Mouse (Mus musculus): ENCODE measurements around the gene Adgrb3. TPM values are rescaled to one million over a fixed set of nuclear protein-coding genes. Genes with fewer than 3 reads are reported as not detected.
"Not testable (repeated sequence)": the region's sequence is repeated elsewhere in the genome, so short reads cannot be mapped to it uniquely, and the experiment has no call there.

Adgrb3 gene
- polyA plus RNA-seq, 1 experiment from 2014 or later = 3.0 TPM

- ATAC-seq (replicated peaks; ENCODE audit: insufficient number of reproducible peaks, low FRiP score, low TSS enrichment, low read depth) (no peak), DNase-seq (ENCODE audit: low spot score) (no peak)
- H3K4me1 ChIP-seq (ENCODE audit: control insufficient read depth, insufficient read depth, low read length) = no peaks in the 10 kb centered on the region
- no peak overlapping the region for H3K4me2 ChIP-seq (ENCODE audit: low read depth, low read length)
- H3K36me3 ChIP-seq (replicated peaks; ENCODE audit: control insufficient read depth, insufficient read depth, low read depth, low read length) = no peaks in the 10 kb centered on the region
- H3K27ac ChIP-seq (replicated peaks; ENCODE audit: low read depth, low read length) = no peak overlapping the region
- H3K9ac ChIP-seq (replicated peaks; ENCODE audit: low read length) = no peak overlapping the region
- no peaks in the 10 kb centered on the region for H3K9me3 ChIP-seq (replicated peaks; ENCODE audit: control insufficient read depth, low read length)
- no peaks in the 10 kb centered on the region for H3K27me3 ChIP-seq (ENCODE audit: control insufficient read depth, insufficient read depth, low read length)
- WGBS = 72% methylated on average over 2 of the region's 2 CpGs
- H3K4me3 ChIP-seq (ENCODE audit: low read depth, low read length) = no peak overlapping the region
These were observed 771.9 kb downstream of the Adgrb3 start for GRCm38 (mm10) chr1:25057656-25058055.

GRCm38 (mm10) chr1:25057212-25057611, 772.3 kb downstream of the Adgrb3 start:
- no peak overlapping the region for H3K4me3 ChIP-seq (ENCODE audit: low read depth, low read length)
- ATAC-seq (replicated peaks; ENCODE audit: insufficient number of reproducible peaks, low FRiP score, low TSS enrichment, low read depth) (no peak), DNase-seq (ENCODE audit: low spot score) (peak; percentile 12)
- no peaks in the 10 kb centered on the region for H3K4me1 ChIP-seq (ENCODE audit: control insufficient read depth, insufficient read depth, low read length)
- no peak overlapping the region for H3K9ac ChIP-seq (replicated peaks; ENCODE audit: low read length)
- H3K27ac ChIP-seq (replicated peaks; ENCODE audit: low read depth, low read length) = no peak overlapping the region
- 65% methylated on average over 6 of the region's 6 CpGs for whole genome bisulfite sequencing
- H3K4me2 ChIP-seq (ENCODE audit: low read depth, low read length) = no peak overlapping the region
- no peaks in the 10 kb centered on the region for H3K27me3 ChIP-seq (ENCODE audit: control insufficient read depth, insufficient read depth, low read length)
- no peaks in the 10 kb centered on the region for H3K36me3 ChIP-seq (replicated peaks; ENCODE audit: control insufficient read depth, insufficient read depth, low read depth, low read length)
- no peaks in the 10 kb centered on the region for H3K9me3 ChIP-seq (replicated peaks; ENCODE audit: control insufficient read depth, low read length)

GRCm38 (mm10) chr1:25042091-25042490, 787.4 kb downstream of the Adgrb3 start:
- H3K27ac ChIP-seq (replicated peaks; ENCODE audit: low read depth, low read length) = no peak overlapping the region
- no peak overlapping the region for H3K9ac ChIP-seq (replicated peaks; ENCODE audit: low read length)
- WGBS = 77% methylated on average over 4 of the region's 4 CpGs
- DNase-seq (ENCODE audit: low spot score) (no peak), ATAC-seq (replicated peaks; ENCODE audit: insufficient number of reproducible peaks, low FRiP score, low TSS enrichment, low read depth) (no peak)
- no peaks in the 10 kb centered on the region for H3K36me3 ChIP-seq (replicated peaks; ENCODE audit: control insufficient read depth, insufficient read depth, low read depth, low read length)
- H3K4me1 ChIP-seq (ENCODE audit: control insufficient read depth, insufficient read depth, low read length) = no peaks in the 10 kb centered on the region
- H3K4me2 ChIP-seq (ENCODE audit: low read depth, low read length) = no peak overlapping the region
- no peaks in the 10 kb centered on the region for H3K9me3 ChIP-seq (replicated peaks; ENCODE audit: control insufficient read depth, low read length)
- no peaks in the 10 kb centered on the region for H3K27me3 ChIP-seq (ENCODE audit: control insufficient read depth, insufficient read depth, low read length)
- no peak overlapping the region for H3K4me3 ChIP-seq (ENCODE audit: low read depth, low read length)

GRCm38 (mm10) chr1:25034161-25034560, 795.3 kb downstream of the Adgrb3 start:
- DNase-seq (ENCODE audit: low spot score) (no peak), ATAC-seq (replicated peaks; ENCODE audit: insufficient number of reproducible peaks, low FRiP score, low TSS enrichment, low read depth) (no peak)
- 80% methylated on average over 10 of the region's 10 CpGs for WGBS
- H3K27me3 ChIP-seq (ENCODE audit: control insufficient read depth, insufficient read depth, low read length) = no peaks in the 10 kb centered on the region
- no peak overlapping the region for H3K27ac ChIP-seq (replicated peaks; ENCODE audit: low read depth, low read length)
- no peaks in the 10 kb centered on the region for H3K4me1 ChIP-seq (ENCODE audit: control insufficient read depth, insufficient read depth, low read length)
- H3K4me3 ChIP-seq (ENCODE audit: low read depth, low read length) = no peak overlapping the region
- no peaks in the 10 kb centered on the region for H3K36me3 ChIP-seq (replicated peaks; ENCODE audit: control insufficient read depth, insufficient read depth, low read depth, low read length)
- no peaks in the 10 kb centered on the region for H3K9me3 ChIP-seq (replicated peaks; ENCODE audit: control insufficient read depth, low read length)
- H3K9ac ChIP-seq (replicated peaks; ENCODE audit: low read length) = no peak overlapping the region
- H3K4me2 ChIP-seq (ENCODE audit: low read depth, low read length) = no peak overlapping the region

- no peak overlapping the region for H3K4me3 ChIP-seq (ENCODE audit: low read depth, low read length)
- no peak overlapping the region for H3K4me2 ChIP-seq (ENCODE audit: low read depth, low read length)
- peak; percentile 38 for DNase-seq (ENCODE audit: low spot score)
- H3K9ac ChIP-seq (replicated peaks; ENCODE audit: low read length) = no peak overlapping the region
- no peaks in the 10 kb centered on the region for H3K27me3 ChIP-seq (ENCODE audit: control insufficient read depth, insufficient read depth, low read length)
- no peaks in the 10 kb centered on the region for H3K36me3 ChIP-seq (replicated peaks; ENCODE audit: control insufficient read depth, insufficient read depth, low read depth, low read length)
- H3K4me1 ChIP-seq (ENCODE audit: control insufficient read depth, insufficient read depth, low read length) = no peaks in the 10 kb centered on the region
- H3K9me3 ChIP-seq (replicated peaks; ENCODE audit: control insufficient read depth, low read length) = no peaks in the 10 kb centered on the region
- WGBS = 60% methylated on average over 8 of the region's 8 CpGs
- no peak overlapping the region for H3K27ac ChIP-seq (replicated peaks; ENCODE audit: low read depth, low read length)
- ATAC-seq (replicated peaks; ENCODE audit: insufficient number of reproducible peaks, low FRiP score, low TSS enrichment, low read depth) = no peak; the same call in 1 of the 2 replicates
These were observed 796.1 kb downstream of the Adgrb3 start for GRCm38 (mm10) chr1:25033155-25034095.

GRCm38 (mm10) chr1:25023156-25023555, 806.4 kb downstream of the Adgrb3 start:
- 84% methylated on average over 3 of the region's 3 CpGs for WGBS
- Histone ChIP-seq H3K9me3 (replicated peaks; ENCODE audit: control insufficient read depth, low read length) (no peaks in the 10 kb centered on the region), H3K27me3 (ENCODE audit: control insufficient read depth, insufficient read depth, low read length) (no peaks in the 10 kb centered on the region), H3K4me2 (ENCODE audit: low read depth, low read length) (no peak overlapping the region), H3K4me1 (ENCODE audit: control insufficient read depth, insufficient read depth, low read length) (no peaks in the 10 kb centered on the region), H3K36me3 (replicated peaks; ENCODE audit: control insufficient read depth, insufficient read depth, low read depth, low read length) (no peaks in the 10 kb centered on the region), H3K9ac (replicated peaks; ENCODE audit: low read length) (no peak overlapping the region), H3K4me3 (ENCODE audit: low read depth, low read length) (no peak overlapping the region), H3K27ac (replicated peaks; ENCODE audit: low read depth, low read length) (no peak overlapping the region)
- ATAC-seq (replicated peaks; ENCODE audit: insufficient number of reproducible peaks, low FRiP score, low TSS enrichment, low read depth) (no peak), DNase-seq (ENCODE audit: low spot score) (no peak)

- not testable (repeated sequence) for H3K27me3 ChIP-seq (ENCODE audit: control insufficient read depth, insufficient read depth, low read length); H3K9me3 ChIP-seq (replicated peaks; ENCODE audit: control insufficient read depth, low read length); H3K4me3 ChIP-seq (ENCODE audit: low read depth, low read length); DNase-seq (ENCODE audit: low spot score); H3K4me2 ChIP-seq (ENCODE audit: low read depth, low read length); H3K36me3 ChIP-seq (replicated peaks; ENCODE audit: control insufficient read depth, insufficient read depth, low read depth, low read length); ATAC-seq (replicated peaks; ENCODE audit: insufficient number of reproducible peaks, low FRiP score, low TSS enrichment, low read depth); H3K4me1 ChIP-seq (ENCODE audit: control insufficient read depth, insufficient read depth, low read length); H3K9ac ChIP-seq (replicated peaks; ENCODE audit: low read length); H3K27ac ChIP-seq (replicated peaks; ENCODE audit: low read depth, low read length)
- WGBS = 87% methylated on average over 6 of the region's 8 CpGs
These were observed 811.7 kb downstream of the Adgrb3 start for GRCm38 (mm10) chr1:25017851-25018250.

Data from embryonic facial prominence, embryonic 11.5 days (tissue).